Mouse (Mus musculus) erythroblast, embryonic 14.5 days (primary cell): ENCODE measurements around the gene Epyc.

Experiments used
- GATA1 ChIP-seq: IDR thresholded peaks from 2 replicates; pipeline ENCODE4 v1.6.1; 2012; ENCODE audit warnings: low read length, inconsistent platforms, mixed read lengths
- TAL1 ChIP-seq: IDR thresholded peaks from 3 replicates; pipeline ENCODE4 v1.6.1; 2012; ENCODE audit warnings: low read length, inconsistent platforms, mixed read lengths

- TF ChIP-seq GATA1 = no peak
- no peak for TF ChIP-seq TAL1
Observed at GRCm38 (mm10) chr10:97650334-97650733, 6.5 kb downstream of the Epyc start.
